Mouse (Mus musculus) cerebellum, postnatal 10 days (tissue): Measurements from ENCODE around the gene Fbxw4.

ENCODE experiments used
- DNase-seq, 2 experiments: peaks; one replicate each; pipeline ENCODE4 v3.0.0; 2021; ENCODE audit warnings: mixed read lengths in 2 of 2

Gene Fbxw4

DNA sequence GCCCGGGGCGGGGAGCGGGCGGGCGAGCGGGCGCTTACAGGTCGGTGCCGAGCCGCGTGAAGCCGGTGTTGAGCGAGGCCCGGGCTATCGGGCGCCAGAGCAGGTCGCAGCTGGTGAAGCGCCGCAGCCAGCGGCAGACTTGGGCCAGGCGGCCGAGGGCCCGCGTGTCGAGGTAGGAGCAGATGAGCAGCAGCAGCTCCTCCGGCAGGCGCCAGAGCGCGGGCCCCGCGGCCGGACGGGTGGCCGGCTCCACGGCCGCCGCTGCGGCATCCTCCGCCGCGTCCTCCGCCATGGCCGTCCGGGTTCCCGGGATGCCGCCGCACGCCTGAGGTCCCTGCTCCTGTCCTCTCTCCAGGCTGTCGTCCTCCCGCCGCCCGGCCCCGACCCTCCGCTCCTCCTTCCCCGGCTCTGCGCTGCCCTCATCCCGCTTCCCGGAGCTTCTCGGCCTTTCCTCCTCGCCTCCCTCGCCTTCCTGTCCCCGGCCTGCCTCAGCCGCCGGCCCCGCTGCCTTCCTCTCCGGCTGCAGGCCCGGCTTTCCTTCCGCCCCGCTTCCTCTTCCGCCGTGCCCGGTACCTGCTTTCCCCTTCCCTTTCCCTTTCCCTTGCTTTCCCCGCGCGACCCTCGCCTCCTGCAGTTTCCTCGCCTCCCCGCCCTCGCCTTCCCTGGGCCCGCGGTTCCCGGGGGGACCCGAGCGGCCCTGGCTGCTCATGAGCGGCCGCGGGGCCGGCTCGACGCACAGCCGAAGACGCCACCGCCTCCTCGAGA lies at the start of gene Fbxw4:
TSS of gene Fbxw4 (minus strand) at position 575 of the 765 bp plus-strand sequence.
- DNase-seq: peak; percentile 83 to 84

DNA sequence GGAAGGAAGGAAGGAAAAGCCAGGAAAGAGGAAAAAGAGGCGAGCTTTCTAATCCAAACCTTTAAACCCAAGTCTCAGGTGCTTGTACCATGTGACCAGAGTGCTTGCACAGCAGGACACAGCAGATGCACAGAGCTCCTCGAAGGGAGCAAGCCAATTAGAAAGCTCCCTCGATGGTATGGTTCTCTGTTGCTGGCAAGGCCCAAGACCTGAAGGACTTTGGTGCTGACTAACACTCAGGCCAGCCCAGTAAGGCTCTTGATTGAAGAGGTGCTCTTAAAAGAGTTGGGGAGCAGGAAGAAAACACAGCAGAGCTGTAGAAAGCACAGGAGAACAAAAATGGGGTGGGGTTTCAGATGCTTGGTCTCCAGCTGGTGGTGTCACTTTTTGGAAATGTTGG lies 48.6 kb upstream of the Fbxw4 start:
- DNase-seq: no peak

DNA sequence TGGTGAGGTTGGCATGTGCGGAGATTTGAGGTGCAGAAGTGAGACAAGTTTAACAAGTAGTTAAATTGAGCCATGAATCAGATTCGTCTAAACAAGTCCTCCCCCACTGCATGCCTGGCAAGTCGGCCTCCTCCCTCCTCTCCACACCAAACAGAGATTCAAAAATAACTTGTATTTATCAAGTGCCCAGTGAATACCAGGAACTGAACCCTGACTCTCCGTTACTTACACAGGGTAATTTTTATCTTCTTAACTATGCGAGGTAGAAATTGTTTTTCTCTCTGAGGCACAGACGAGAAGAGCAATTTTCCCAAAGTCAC lies 36.1 kb upstream of the Fbxw4 start:
- no peak for DNase-seq

DNA sequence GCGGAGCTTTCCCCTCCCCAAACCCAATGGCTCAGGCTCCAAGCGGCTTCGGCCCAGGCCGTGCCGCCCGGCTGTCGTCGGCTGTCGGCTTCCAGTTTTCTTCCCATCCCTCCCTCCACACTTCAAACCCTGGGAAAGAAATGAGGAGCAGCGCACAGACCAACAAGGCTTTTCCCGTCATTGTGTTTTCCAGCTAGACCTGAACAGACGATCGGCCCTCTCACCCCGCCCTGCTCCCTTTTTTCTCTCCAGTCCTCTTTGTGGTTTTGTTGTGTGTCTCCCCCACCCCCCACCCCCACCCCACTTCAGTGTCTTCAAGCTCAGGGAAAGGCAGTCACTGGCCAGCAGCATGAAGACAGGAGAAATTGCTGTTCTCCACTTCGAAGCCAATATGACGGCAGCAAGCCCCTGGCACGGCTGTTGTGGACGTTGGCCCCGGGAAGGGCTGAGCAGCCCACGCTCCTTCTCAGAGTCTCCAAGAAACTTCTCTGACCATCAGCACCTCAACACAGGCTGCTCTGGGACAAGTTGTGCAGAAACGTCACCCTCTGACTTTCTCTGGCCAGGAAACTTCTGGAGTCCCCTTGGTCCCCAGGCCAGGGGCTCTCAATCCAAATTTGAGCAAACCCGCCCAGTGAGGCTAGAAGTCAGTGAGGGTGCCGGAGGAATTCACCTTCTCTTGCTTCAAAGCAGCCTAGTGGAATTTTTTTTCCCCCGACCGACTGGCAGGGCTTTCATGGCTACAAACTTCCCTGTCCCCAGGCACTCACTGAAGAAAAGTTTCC lies 35.6 kb upstream of the Fbxw4 start:
- DNase-seq: no peak

DNA sequence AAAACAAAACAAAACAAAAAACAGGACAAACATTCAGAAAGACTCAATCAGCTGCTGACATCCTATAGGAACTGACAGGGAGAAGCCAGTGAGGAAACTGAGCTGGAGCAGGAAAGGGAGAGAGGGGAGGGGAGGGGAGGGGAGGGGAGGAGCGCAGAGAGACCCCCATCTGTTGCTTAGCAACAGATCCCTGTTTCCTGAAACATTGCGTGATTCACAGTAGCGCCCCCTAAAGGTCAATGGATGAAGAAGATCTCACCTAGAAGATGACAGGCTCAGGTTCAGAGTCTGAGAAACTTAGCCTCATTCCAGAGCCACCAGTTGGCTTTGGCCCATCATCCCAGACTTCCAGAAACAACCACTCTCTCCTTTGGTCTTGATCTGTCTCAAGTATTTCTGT lies 33.9 kb upstream of the Fbxw4 start:
- no peak for DNase-seq

DNA sequence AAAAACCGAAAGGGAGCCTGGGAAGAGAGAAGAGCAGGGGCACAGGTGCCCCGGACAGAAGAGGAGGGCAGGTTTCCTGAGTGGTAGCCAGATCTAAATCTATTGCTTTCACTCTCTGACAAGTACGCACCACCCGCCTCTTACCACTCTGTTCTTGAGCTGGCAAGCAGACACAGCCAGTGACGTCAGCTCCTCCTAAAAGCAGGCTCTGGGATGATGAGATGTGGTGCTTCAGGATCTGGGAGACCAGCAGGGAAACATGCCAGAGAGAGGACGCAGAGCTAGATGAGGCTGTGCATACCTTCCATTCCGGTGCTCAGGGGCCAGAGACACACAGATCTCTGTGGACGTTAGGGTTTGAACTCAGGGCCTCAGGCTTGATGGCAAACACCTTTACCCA lies 32.1 kb upstream of the Fbxw4 start:
- no peak for DNase-seq

DNA sequence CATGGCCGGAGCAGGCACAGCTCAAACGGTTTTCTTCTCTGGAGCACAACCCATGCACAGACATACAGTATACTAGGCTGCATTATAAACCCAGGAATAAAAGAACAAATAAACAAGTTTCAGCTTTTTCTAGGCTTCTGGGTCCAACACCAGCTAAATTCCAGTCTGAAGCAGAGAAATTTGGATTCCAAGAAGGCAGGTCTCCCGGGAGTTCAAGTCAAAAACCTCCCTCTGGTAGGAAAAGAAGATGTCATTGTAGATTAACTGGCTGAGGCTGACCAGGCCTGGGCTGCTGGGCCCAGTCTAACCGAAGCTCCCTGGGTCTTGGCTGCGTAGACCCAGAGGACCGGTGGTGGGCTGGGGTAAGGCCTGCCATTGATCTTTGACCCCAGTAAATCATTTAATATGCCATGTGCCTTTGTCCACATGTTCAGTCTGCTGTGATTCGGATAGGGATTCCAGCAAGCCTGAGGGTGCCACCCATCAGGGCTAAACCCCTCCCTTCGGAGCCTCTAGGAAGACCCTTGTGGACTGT lies 31.0 kb upstream of the Fbxw4 start:
- no peak for DNase-seq

DNA sequence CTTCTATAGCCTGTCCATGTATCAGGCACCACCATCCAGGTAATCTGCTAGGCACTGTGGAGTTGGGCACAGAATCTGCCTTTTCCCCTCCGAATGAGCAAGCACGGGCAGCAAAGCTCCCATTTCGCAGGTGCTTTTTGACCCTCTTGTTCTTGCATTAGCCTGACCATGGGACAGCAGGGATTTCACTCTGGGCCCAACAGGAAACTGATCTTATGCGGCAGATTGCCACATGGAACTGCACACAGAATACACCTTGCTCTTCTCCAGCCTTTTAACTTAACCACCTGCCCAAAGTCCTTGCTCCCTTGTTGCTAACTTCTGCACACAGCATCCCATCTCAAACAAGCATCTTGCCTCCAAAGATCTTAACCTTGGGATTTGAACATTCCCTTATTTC lies 26.9 kb upstream of the Fbxw4 start:
- DNase-seq: no peak

DNA sequence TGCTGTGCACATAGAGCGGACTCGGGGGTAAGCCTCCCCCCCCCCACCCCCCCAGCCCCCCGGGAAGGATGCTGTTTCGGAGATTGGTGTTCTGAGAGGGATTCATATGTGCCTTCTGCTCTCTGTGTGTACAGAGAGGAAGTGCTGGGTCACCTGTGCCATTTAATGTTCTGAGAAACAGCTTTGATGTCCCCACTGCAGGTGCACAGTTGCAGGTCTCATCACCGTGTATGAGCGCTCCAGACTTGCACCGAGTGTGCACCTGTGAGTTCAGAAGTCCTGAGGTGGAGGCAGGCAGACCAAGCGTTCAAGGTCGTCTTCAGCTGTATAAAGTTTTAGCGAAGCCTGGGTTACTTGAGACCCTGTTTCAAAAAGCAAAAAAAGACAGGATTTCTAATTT lies 23.6 kb upstream of the Fbxw4 start:
- no peak for DNase-seq

DNA sequence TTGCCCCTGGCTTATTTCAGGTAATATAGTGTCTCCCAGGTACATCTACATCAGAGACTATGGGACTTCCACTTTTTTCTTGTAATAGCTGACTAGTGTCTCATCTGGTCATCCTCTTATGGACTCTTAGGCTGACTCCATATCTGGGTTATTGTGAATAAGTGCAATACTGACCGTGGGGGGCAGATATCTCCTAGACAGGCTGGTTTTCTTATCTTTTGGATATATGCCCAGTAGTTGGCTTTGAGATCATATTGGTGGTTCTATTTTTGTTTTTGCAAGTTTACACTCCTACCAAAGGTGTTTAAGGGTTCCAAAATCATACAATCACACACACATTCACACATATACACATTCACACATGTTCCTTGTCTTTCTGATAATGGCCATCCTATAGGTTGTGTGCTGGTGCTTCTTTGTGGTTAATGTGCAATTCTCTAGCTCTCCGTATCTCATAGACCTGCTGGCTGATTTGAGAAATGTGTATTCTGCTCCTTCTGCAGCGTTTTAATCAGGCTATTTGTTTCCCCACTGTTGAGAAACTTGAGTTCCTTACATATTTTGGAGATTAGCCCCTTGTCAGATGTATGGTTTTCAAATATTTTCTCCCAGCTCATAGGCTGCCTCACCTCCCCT lies 20.5 kb upstream of the Fbxw4 start:
- DNase-seq: no peak

DNA sequence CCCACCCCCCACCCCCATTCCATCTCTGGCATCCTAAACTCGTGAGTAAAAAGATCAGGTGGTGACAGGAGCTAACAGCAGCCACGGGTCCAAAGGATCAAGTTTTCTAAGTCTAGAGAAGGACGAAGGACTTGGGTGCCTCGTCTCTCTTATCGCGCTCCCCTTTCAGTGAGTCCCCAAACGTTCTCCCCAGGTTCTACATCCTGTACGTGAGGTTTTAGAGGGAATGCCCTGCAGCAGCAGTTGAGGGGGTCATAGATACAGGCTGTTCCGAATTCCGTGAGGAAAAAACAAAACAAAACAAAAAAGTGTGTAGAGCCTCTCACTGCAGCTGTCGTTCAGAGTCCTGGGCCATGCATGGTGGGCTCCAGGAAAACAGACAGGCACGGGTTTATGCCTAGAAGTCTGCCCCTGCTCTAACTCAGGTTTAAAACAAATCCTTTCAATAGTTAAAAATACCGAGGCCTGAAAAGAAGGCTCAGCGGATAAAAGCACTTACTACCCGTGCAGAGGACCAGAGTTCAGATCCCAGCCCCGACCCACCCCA lies 16.7 kb upstream of the Fbxw4 start:
- DNase-seq: no peak

DNA sequence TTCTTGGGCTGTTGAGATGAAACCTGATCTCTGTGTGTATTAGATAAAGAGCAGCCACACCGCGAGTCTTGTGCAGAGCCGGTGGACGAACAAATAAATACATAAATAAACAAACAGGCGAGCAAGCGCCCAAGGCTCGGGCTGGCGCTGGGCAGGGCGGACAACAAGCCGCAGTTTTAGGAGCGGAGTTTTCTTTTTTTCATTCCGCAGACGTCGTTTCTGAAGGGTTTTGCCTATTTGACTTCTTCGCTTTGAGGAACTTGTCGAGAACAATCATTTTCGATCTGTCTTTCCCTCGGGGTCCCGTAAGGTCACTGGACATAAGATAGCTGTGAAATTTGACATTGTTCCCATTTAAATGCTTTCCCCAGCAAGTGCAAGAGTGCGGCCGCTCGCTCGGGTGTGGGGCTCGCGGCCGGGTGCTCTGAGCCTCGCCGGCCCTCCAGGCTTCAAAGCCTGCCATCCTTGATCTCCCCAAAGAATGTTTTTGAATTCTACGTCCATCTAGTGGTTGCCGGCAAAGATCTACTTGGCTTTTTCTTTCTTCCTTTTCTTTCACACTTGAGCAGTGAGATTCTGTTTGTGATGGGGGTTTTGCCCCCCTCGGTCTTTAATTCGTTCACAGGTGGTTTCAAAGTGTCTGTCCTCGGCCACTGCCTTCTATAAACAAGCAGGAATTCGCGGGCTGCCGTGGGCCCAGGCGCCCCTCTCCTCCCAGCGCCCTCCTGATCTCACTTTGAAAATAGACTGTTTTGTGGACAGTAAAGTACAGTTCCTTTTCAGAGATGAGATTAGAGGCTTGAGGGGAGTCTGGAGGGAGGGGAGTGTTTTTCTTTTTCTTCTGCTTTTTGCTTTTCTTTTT lies 15.8 kb upstream of the Fbxw4 start:
- peak in 1 of 2 experiments; percentile 14 for DNase-seq

DNA sequence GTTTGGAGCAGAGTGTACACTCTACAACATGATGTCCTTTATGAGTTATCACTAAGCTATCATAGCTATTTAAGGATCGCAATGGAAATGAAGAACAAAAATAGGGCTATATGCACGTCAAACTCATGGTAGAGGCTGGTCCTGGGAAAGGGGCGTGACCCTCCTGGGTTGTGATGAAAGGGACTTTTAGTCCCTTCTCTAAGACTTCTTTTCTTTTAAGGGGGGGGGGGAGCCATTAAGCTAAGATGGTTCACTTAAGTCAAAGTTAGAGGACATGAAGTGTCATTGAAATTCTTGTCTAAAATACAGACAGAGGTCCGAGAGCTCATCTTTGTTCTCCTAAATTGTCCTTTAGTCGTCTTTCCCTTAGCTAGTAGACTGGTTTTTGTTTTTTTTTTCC lies 15.1 kb upstream of the Fbxw4 start:
- DNase-seq: no peak

DNA sequence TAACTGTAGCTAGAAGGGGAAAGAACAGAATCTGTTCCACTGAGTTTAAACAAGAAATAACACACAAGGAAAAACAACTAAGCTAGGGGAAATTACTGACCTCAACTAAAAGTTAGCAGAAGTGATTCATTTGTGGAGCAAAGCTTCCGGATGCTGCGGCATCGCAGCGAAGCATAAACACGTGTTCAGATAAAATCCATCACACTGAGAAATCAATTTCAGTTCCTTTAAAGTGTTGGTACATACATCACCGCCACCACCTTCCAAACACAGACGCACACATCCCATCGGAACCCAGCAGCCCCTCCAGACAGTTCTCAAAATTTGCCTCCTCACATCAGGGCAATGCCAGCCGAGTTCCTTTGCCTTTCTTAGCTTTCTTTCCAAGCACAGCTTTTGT lies 12.9 kb upstream of the Fbxw4 start:
- no peak for DNase-seq

DNA sequence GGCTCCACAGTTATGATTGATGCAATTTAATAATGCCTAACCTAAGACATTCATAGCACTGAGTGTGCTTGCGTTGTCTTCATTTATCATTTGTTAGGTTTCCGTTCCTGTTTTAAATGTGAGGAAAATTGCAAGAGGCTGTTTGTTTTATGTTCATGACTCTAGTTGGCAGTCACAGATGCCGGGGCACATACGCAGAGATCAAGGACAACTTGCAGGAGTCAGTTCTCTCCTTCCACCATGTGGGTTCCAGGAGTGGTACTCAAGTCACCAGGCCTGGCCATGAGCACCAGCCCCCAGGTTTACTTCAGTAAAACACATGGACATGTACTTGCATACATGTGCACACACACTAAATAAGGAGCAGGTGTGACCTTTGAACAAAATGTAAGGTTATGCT lies 8.9 kb upstream of the Fbxw4 start:
- no peak for DNase-seq

DNA sequence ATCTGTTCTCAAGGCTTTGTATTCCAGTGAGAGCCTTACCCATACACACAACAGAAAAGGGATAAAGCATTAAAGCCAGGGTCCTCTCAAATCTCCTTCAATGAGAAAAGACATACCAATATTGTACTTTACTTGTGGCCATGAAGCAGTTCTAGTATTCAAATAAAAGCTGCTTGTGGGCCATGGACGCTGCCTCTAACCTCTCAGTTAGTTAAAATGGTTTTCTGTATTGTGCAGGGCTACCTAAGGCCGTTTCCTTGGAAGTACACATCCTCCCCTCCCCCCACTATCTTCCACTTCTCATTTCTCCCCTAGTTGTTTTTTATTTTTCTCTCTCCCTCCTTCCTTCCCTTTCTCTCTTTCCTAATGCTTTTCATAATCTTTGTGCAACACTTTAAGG lies 3.7 kb upstream of the Fbxw4 start:
- DNase-seq: no peak

DNA sequence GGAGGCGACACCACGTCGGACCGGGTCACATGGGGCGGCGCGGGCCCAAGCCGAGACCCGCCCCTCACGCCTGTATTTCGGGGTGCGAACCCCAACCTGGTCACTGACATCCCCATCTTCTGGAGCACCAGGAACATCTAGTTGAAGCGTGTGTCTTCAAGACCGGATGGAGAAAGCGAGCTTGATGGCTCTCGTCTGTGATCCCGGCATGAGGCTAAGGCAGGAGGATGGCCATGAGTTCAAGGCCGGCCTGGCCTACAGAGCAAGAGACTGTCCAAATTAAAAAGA lies 335 bp upstream of the Fbxw4 start:
- no peak for DNase-seq

DNA sequence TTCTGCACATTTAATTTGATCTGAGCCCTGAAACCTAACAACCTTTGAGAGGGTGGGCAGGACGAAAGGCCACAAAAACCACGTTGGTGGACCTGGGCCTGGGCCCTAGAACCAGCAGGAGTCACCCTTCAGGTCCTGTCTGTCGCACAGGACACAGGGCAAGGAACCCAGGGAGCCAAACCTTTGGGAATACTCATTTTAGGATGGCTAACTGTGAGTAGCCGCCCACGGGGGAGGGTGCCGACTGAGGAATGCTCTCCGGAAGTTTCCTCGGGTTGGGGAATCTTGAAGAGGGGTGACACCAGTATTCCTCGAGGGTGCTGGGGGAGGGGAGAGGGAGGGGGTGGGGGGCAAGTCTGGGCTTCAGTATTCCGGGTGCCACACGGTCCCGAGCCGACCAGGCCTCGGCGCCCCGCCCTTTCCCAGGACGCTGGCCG lies 793 bp downstream of the Fbxw4 start:
- DNase-seq: no peak

DNA sequence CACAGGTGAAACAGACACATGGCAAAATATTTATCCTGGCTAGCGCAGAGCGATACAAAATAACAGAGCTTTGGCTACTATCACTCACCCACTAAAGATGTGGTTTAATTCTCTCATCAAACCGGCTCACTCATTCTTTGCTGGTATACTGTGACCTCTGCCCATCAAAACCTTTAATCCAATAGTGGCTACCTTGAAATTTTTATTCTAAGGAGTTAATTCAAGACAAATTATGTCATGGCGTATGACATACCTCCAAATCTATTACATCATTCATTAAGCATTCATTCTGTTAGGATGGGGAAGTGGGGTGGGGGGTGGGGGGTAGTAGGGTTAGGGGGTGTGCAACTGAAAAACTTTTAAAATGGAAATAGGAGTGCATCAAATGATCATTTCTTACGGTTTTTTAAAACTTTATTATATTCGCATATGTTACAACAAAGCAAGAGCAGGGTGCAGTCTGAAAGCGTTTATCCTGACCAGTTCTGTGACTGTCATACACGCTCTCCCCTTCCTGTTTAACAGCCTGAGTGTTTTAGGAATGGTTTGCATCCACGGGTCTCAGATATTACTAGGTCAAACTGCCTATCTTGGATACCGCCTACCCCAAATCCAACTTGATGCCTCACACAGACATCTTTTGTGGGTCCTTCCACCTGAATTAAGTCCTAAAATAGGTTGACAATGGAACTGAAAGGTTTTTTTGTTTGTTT lies 1.4 kb downstream of the Fbxw4 start:
- no peak for DNase-seq

DNA sequence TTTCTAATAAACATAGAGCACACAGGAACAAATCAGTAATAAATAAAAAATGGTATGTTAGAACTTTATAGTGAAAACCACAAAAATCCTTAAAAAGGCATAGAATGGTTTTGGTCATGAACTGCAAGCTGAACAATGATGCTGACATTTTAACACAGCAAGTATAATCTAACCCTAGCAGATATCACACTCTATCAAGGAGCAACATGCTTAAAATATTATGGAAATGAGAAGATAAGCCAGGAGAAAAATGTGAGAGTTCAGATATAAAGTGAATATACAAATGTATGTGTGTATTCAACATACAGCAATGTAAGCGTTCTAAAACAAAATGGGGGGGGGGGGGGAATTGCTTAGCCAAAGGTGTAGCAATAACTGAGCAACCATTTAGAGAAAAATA lies 2.3 kb downstream of the Fbxw4 start:
- no peak for DNase-seq

DNA sequence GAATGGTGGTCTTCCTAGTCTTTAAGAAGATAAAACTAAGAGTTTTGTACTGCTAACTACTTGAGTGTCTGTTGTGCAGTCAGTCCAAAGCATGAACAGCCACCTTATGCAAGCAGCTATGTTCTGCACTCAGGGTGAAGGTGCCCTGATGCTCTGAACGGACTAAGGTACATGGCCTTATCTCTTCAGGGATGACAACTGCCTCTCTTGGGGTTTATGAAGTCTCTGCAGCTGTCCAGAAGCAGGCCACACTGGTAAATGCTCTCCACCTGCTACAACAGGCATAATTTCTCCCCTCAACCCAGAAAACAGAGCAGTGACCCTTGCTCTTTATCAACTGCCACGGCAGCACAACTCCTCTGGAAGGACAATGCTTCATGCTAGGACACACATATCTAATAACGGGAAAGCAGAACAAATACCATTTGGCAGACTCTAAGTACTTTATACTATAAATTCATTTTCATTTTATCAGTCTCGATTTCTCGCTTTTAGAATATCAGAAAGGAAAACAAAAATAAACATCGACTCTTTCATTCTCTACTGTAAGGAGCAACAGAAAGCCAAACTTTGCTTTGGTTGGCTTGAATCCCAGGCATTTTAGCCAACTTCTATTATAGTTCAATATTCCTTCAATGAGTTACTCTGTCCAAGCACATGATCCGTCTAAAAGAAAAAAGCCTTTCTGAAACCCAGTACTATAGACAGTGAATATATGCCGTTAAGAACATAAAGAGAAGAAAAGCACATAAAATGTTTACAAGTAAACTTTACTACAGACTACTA lies 3.1 kb downstream of the Fbxw4 start:
- no peak for DNase-seq
